Mouse (Mus musculus): Measurements from ENCODE around the gene Ccdc96. TPM values are rescaled to one million over a fixed set of nuclear protein-coding genes. Genes with fewer than 3 reads are reported as not detected.

Gene Ccdc96
- polyA plus RNA-seq, 1 experiment, result not detected

DNA sequence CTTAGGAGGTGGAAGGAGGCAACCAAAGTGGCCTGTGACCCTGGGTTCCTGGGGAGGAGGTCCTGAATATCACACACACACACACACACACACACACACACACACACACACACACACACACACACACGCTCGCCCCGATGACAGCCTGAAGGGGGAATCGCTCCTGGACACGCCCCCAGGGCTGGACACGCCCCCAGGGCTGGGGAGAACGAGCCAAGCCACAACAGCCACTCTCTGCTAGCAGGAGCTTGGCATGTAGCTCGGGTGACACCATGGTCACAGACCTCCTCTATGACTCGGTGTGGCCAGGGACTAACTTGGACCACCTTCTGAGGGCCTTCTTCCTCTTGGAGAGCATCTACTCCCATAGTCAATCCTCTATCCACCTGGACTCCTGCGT is 33.3 kb upstream of the Ccdc96 start:
- 29% methylated on average over 9 of the region's 10 CpGs for WGBS
- Histone ChIP-seq H3K4me1 (ENCODE audit: control insufficient read depth, insufficient read depth, low read length) (no peaks in the 10 kb centered on the region), H3K27ac (ENCODE audit: insufficient read depth, low read depth, low read length) (no peak overlapping the region), H3K4me3 (ENCODE audit: insufficient read depth, low read depth, low read length) (no peak overlapping the region)
- TF ChIP-seq POLR2A (IDR thresholded peaks at IDR 0.05; ENCODE audit: insufficient read depth, low read depth, low read length) (no peak), CTCF (IDR thresholded peaks at IDR 0.05; ENCODE audit: insufficient read depth, low read depth, low read length) (no peak)

DNA sequence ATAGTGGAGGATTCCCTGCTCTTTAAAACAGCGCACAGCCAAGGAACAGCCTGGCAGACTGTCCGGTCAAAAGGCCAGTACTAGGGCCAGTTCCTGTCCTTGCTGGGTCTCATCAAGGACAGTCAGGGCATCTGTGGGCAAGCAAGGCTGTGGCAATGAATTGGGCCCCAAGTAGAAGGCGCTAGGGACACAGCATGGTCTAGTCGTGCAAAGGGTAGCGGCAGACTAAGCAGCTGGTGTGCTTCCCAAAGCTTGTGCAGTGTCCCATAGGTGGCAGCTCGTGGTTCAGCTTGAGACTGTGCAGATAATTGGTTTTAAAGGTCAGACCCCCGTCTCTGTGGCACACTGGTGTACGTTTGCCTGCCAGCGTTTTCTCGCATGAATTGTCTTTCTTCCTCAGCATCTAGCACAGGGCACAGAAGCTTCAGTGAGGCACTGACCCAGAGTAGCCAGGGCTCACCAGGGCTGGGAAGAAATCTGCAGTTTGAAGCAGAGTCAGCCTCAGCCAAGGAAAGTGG is 32.5 kb upstream of the Ccdc96 start:
- no peaks in the 10 kb centered on the region for H3K4me1 ChIP-seq (ENCODE audit: control insufficient read depth, insufficient read depth, low read length)
- H3K27ac ChIP-seq (ENCODE audit: insufficient read depth, low read depth, low read length), result no peak overlapping the region
- 60% methylated on average over 10 of the region's 10 CpGs for WGBS
- no peak overlapping the region for H3K4me3 ChIP-seq (ENCODE audit: insufficient read depth, low read depth, low read length)
- TF ChIP-seq POLR2A (IDR thresholded peaks at IDR 0.05; ENCODE audit: insufficient read depth, low read depth, low read length) (no peak), CTCF (IDR thresholded peaks at IDR 0.05; ENCODE audit: insufficient read depth, low read depth, low read length) (no peak)

DNA sequence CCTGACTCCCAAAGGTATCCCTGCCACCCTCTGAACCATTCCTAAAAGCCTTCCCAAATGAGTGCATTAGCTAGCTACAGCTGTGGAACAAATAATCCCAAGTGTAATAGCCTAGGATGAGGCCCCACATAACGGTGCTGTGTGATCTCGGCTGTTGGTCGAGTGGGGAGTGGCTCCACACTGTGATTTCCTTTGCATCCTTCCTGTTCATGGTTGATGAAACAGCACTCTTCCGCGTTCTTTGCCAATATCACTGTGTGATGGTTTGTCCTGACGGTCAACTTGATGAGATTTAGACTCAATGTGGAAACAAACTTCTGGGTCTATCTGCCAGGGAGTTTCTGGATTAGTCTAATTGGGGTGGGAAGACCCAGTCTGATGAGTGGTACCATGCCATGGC is 31.6 kb upstream of the Ccdc96 start:
- Histone ChIP-seq H3K4me3 (ENCODE audit: insufficient read depth, low read depth, low read length) (no peak overlapping the region), H3K27ac (ENCODE audit: insufficient read depth, low read depth, low read length) (no peak overlapping the region), H3K4me1 (ENCODE audit: control insufficient read depth, insufficient read depth, low read length) (no peaks in the 10 kb centered on the region)
- 74% methylated on average over 6 of the region's 6 CpGs for WGBS
- no peak for TF ChIP-seq CTCF (IDR thresholded peaks at IDR 0.05; ENCODE audit: insufficient read depth, low read depth, low read length)
- no peak for TF ChIP-seq POLR2A (IDR thresholded peaks at IDR 0.05; ENCODE audit: insufficient read depth, low read depth, low read length)

DNA sequence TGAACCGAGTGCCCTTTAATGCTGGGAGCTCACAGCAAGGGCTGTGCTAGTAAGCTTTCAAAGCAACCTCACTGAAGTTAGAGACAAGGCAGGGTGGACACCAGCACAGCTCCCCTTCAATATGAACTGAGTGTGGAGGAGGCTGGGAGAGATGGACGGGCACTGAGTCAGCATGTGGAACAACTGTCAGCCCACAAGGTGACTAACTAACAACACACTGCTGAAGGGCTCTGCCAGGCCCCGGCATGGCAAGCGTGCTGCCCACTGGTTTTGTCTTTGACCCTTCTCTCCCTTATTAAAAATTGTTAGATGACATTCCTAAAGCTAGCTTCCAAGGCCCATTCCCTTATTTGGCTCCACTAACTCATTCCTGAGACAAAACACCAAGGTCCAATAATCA is 26.7 kb upstream of the Ccdc96 start:
- no peak overlapping the region for H3K27ac ChIP-seq (ENCODE audit: insufficient read depth, low read depth, low read length)
- TF ChIP-seq CTCF (IDR thresholded peaks at IDR 0.05; ENCODE audit: insufficient read depth, low read depth, low read length), result no peak
- no peak for TF ChIP-seq POLR2A (IDR thresholded peaks at IDR 0.05; ENCODE audit: insufficient read depth, low read depth, low read length)
- H3K4me1 ChIP-seq (ENCODE audit: control insufficient read depth, insufficient read depth, low read length), result peaks cover 1% of the 10 kb centered on the region; the same call in 1 of the 2 replicates
- H3K4me3 ChIP-seq (ENCODE audit: insufficient read depth, low read depth, low read length), result no peak overlapping the region
- 83% methylated on average over 4 of the region's 4 CpGs for WGBS

- no peak for TF ChIP-seq POLR2A (IDR thresholded peaks at IDR 0.05; ENCODE audit: insufficient read depth, low read depth, low read length)
- no peak for TF ChIP-seq CTCF (IDR thresholded peaks at IDR 0.05; ENCODE audit: insufficient read depth, low read depth, low read length)
- Histone ChIP-seq H3K4me3 (ENCODE audit: insufficient read depth, low read depth, low read length) (no peak overlapping the region), H3K27ac (ENCODE audit: insufficient read depth, low read depth, low read length) (no peak overlapping the region), H3K4me1 (ENCODE audit: control insufficient read depth, insufficient read depth, low read length) (peaks cover 2% of the 10 kb centered on the region; the same call in 1 of the 2 replicates)
- WGBS, result 15% methylated on average over 4 of the region's 4 CpGs
Measured at GRCm38 (mm10) chr5:36458926-36459325, 25.5 kb upstream of the Ccdc96 start.

GRCm38 (mm10) chr5:36460712-36461111 is 23.7 kb upstream of the Ccdc96 start:
- H3K27ac ChIP-seq (ENCODE audit: insufficient read depth, low read depth, low read length), result no peak overlapping the region
- 94% methylated on average over 2 of the region's 2 CpGs for WGBS

DNA sequence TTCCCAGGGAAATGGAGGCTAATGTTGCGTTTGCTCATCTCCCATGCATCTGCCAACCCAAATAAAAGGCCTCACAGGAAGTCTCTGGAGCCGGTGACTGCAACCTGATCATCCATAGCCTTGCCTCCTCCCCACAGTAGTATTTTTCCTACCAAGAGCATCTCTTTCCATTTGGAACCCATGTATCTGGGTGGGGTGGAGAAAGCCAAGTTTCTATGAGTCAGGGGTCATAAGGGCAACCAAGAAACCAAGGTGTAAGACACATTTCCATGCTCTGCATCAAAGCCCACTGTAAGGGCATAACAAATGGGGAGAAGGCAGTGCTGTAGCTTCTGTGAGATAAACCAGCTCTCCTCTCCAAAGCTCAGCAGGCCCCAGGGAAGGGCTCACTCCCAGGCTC is 23.2 kb upstream of the Ccdc96 start:
- TF ChIP-seq CTCF (IDR thresholded peaks at IDR 0.05; ENCODE audit: insufficient read depth, low read depth, low read length), result no peak
- TF ChIP-seq POLR2A (IDR thresholded peaks at IDR 0.05; ENCODE audit: insufficient read depth, low read depth, low read length), result no peak
- no peak overlapping the region for H3K4me3 ChIP-seq (ENCODE audit: insufficient read depth, low read depth, low read length)
- peaks cover 7% of the 10 kb centered on the region; the same call in 1 of the 2 replicates for H3K4me1 ChIP-seq (ENCODE audit: control insufficient read depth, insufficient read depth, low read length)
- 80% methylated on average over 2 of the region's 2 CpGs for WGBS
- H3K27ac ChIP-seq (ENCODE audit: insufficient read depth, low read depth, low read length), result no peak overlapping the region

More at GRCm38 (mm10) chr5:36460712-36461111, 23.7 kb upstream of the Ccdc96 start:
- Histone ChIP-seq H3K4me3 (ENCODE audit: insufficient read depth, low read depth, low read length) (no peak overlapping the region), H3K4me1 (ENCODE audit: control insufficient read depth, insufficient read depth, low read length) (peaks cover 5% of the 10 kb centered on the region; the same call in 1 of the 2 replicates)
- TF ChIP-seq CTCF (IDR thresholded peaks at IDR 0.05; ENCODE audit: insufficient read depth, low read depth, low read length), result no peak
- TF ChIP-seq POLR2A (IDR thresholded peaks at IDR 0.05; ENCODE audit: insufficient read depth, low read depth, low read length), result no peak

- WGBS, result 15% methylated on average over 7 of the region's 7 CpGs
- no peak overlapping the region for H3K4me3 ChIP-seq (ENCODE audit: insufficient read depth, low read depth, low read length)
- H3K4me1 ChIP-seq (ENCODE audit: control insufficient read depth, insufficient read depth, low read length), result peaks cover 7% of the 10 kb centered on the region; the same call in 1 of the 2 replicates
- H3K27ac ChIP-seq (ENCODE audit: insufficient read depth, low read depth, low read length), result no peak overlapping the region
- TF ChIP-seq POLR2A (IDR thresholded peaks at IDR 0.05; ENCODE audit: insufficient read depth, low read depth, low read length) (no peak), CTCF (IDR thresholded peaks at IDR 0.05; ENCODE audit: insufficient read depth, low read depth, low read length) (peak; percentile 81; the same call in 1 of the 2 replicates)
Measured at GRCm38 (mm10) chr5:36462810-36463209, 21.6 kb upstream of the Ccdc96 start.

GRCm38 (mm10) chr5:36463391-36463790 is 21.0 kb upstream of the Ccdc96 start:
- TF ChIP-seq CTCF (IDR thresholded peaks at IDR 0.05; ENCODE audit: insufficient read depth, low read depth, low read length) (no peak), POLR2A (IDR thresholded peaks at IDR 0.05; ENCODE audit: insufficient read depth, low read depth, low read length) (no peak)
- no peak overlapping the region for H3K4me3 ChIP-seq (ENCODE audit: insufficient read depth, low read depth, low read length)
- WGBS, result 26% methylated on average over 5 of the region's 5 CpGs
- no peak overlapping the region for H3K27ac ChIP-seq (ENCODE audit: insufficient read depth, low read depth, low read length)
- peaks cover 7% of the 10 kb centered on the region; the same call in 1 of the 2 replicates for H3K4me1 ChIP-seq (ENCODE audit: control insufficient read depth, insufficient read depth, low read length)

Measured in olfactory bulb, adult 2 months (tissue).